Mouse (Mus musculus) megakaryocyte progenitor cell, adult 5-6 weeks (primary cell): ENCODE data around the gene Map2. TPM values are rescaled to one million over a fixed set of nuclear protein-coding genes. Genes with fewer than 3 reads are reported as not detected.

Source experiments
- ATAC-seq: replicated peaks from 2 replicates; pipeline ENCODE4 v1.8.0; 2016; ENCODE audit warnings: mild to moderate bottlenecking, moderate TSS enrichment, inconsistent platforms; ENCODE audit not compliant: poor library complexity
- total RNA-seq, 2 experiments: library from RNA; stranded (forward) in 1 of 2; stranded (reverse) in 1 of 2; fragments of 157-497, 149-512 nt in 1 of 2; fragments of 200-1000 nt in 1 of 2; gene quantifications; 2 replicates each; pipeline versions ENCODE4 v1.2.3 to v1.2.4; 2015 to 2017

Map2 gene
- total RNA-seq, 2 experiments from 2014 or later = not detected

DNA sequence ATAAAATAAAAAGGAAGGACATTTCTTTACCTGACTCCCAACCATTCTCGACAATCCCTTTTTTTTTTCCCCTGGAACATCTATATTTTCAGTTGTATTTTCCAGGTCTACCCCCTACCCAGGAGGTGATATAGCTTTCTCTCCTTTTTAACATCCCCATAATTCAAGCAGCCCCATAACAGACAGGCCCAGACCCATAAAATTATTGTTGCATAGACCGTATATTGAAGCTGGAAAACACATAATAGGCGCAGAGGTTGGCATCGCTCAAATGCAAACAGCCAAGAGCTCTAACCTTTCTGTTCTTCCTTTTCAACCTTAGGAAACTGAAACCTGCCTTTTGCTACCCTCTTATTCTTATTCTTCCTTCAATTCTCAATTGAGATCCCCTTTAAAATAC, 211.2 kb downstream of the Map2 start:
- no peak for ATAC-seq

DNA sequence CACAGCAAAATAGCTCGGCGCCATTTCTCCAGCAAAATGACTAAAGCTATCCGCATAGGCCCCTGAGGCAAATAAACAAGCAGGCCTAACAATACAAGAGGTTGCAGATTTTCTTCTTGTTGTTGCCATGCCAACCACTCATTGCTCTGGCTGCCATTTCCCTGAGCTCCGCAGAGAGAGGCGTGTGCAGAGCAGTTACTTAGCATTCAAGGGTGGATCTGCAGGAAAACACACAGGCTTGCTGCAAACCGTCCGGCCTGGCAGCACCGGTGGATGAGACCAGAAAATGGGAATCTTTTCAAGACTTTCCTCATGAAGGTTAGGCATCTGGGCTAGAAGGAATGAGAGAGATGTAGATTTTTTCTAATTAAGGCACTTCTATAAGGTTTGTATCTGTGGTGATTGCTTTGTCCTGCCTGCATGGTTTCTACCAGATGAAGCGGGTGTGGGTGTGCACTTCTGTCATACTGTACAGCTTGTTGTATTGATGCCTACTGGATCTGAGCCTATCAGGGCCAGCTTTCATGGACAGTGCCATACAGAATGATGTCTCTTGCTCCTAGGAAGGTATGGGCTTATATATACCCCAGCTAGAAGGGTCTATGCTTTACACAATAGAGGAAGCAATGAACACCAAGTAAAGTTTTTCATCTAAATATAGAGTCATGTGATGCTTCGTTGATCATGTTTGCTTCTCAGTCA, 211.8 kb downstream of the Map2 start:
- no peak for ATAC-seq

DNA sequence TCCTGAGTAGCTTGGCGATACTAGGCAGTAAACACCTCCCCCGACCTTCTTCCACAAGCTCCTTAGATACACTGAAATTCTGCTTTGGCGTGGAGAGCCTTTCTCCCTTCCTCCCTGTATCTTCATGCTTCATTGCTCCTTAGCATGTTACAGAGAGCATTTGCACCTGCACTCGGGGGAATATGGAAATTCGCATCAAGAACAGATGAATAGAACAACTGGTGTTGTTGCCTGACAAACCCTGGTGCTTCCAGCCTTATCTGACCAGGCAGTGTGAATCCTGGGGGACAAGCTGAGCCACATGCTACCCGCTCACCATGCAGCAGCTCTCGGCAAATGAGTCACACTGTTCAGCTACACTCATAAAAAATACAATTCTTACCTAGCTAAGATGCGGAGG, 213.5 kb downstream of the Map2 start:
- ATAC-seq = no peak

DNA sequence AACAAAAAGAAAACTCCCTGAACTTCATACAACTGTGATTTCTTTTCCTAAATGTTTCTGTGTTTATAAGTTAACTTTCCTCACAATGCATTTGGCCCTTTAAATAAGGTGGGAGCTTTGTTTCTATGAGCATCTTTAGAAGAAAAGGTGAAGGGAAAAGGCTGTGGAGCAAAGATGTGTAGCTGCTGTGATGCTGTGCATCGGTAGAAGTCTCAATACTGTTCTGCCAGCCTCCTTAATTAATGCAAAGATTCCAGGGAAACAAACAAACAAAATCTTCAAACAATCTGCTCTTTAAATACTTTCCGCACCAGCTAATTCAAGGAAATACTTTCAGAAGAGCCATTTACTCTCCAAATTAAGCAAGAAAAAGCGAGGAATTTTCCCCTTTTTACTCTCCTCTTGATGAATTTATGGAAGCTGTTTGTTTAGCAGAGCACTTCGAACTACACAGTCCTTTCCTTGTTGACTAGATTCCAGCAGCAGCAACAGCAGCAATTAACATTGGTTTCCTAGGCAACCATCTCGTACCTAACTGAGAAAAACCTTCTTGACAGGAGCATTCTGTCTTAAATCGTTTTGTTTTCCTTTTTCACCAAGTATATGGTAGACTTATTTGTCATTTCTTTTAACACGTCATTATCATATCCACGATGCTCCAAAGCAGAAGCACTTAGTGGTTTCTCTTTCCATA, 220.0 kb downstream of the Map2 start:
- ATAC-seq = no peak

- no peak for ATAC-seq
Measured at GRCm38 (mm10) chr1:66395826-66396225, 220.8 kb downstream of the Map2 start.

DNA sequence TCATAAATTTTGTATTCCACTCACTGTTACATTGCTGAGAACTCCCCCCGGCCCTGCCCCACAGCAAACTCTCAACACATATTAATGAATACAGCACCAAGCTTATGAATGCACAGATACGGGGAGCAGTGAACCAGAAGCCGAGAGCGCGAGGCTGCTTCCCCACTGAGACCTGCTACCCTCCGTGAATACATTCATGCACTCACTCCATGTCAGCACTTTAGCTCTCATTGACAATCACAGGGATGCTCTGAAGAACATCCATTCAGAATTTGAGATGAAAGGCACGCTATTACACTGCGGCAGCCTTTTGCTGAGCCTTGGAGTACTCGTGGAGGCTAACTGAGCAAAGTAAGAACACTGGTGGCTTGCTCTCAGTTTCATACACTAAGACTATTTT, 226.8 kb downstream of the Map2 start:
- no peak for ATAC-seq

- ATAC-seq = no peak
Measured at GRCm38 (mm10) chr1:66407270-66407967, 232.3 kb downstream of the Map2 start.

- ATAC-seq = no peak
Measured at GRCm38 (mm10) chr1:66418360-66418759, 243.3 kb downstream of the Map2 start.

DNA sequence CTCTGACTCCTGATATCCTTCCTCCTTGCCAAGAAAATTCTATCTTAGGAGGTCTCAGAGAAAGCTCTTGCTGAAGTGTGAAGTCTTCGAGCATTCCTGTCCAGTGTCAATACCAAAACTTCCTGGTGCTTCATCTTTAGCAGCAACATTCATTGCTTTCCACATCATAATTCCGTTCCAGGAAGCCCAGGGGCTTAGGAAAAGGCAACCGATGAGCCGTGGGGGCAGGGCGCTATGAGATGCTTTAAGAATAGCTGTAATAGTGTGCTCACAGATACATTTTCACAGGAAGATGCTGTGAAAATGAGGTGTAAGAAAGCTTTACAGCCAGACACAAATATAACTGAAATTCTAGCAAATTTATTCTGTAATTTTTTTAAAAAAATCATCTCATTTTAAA, 251.0 kb downstream of the Map2 start:
- ATAC-seq = no peak

DNA sequence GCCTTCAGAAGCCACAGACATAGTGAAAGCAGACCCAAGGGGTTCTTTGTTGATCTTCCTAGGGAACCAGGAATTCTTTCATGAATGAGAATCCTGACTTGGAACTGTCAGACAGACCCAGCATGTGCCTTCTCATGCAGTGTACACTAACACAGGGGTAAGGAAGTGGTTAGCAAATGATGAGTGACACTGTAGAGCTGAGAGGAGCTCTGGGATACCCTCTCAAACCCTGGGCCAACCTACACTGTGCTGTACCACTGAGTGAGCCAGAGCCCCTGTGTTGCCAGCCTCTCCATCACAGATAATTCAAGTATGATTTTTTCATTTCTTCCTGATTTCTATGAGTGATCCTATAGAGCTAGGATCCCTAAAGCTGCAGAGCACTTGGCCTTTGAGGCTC, 255.9 kb downstream of the Map2 start:
- no peak for ATAC-seq

DNA sequence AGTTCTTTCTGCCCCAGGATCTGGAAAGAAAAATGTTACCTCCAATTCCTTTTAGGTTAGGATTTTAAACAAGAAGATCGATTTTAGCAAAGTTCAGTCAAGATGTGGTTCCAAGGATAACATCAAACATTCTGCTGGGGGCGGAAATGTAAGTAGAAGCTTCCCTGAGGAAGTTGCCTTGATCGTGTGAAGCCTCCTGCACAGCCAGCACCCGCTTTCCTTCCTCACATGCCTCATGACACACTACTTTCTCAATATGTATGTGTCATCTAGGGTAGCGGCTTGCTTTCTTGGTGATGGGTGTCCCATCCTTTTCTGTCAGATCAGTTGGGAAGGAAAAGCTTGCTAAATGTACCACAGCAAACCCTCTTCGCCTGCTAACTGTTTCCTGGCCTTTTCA, 256.4 kb downstream of the Map2 start:
- ATAC-seq = no peak

DNA sequence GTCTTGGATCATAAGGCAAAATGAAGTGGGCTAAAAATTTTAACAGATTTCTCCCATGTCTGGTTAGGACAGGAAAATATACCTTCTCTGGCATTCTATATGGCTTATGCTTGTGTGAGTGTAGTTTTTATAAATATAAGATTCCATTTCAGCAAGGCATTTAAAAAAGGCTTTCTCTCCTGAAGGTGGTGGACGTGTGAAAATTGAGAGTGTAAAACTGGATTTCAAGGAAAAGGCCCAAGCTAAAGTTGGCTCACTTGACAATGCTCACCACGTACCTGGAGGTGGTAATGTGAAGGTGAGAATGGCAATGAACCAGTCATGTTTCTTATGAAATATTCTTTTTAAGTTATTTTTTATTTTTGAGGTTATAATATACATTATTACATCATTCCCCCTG, 263.0 kb downstream of the Map2 start:
- ATAC-seq = no peak

- no peak for ATAC-seq
Measured at GRCm38 (mm10) chr1:66442922-66443321, 267.8 kb downstream of the Map2 start.

DNA sequence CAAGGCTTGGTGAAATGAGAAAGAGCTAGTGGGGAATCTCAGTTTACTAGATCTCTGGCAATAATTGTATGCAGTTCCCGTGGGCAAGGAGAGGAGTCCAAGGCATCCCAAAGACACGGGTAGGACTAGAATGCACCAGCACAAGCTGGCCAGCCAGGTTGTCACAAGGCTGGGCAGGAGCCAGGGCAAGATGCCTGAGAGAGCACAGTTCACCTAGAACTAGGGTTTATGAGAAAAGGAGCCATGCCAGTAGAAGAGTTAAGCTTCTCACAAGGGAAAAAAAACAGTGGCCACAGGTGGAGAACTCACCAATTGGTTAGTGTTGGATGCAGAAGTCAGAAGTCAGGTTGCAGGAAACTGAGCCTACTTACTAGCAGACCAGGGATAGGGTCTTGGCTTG, 274.4 kb downstream of the Map2 start:
- no peak for ATAC-seq

GRCm38 (mm10) chr1:66456580-66456979, 281.5 kb downstream of the Map2 start:
- no peak for ATAC-seq

DNA sequence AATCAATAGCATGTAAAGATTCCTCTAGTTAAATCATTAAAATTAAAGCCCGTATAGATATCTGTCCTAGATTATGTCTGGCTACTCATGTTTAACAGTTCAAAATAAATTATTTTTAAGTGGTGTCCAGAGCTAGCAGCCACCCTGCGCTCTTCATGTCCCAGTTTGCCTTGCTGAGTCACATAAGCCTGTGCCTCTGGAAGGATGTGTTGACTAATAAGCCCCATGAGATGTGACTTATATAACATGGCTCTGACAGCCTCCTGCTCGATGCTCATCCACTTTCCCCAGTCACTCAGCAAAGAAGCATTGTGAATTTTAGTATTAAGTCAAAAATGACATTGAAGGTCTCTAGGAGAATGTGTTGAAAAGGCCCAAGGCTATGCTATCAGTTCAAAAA, 282.7 kb downstream of the Map2 start:
- no peak for ATAC-seq

GRCm38 (mm10) chr1:66459394-66459793, 284.3 kb downstream of the Map2 start:
- no peak for ATAC-seq

DNA sequence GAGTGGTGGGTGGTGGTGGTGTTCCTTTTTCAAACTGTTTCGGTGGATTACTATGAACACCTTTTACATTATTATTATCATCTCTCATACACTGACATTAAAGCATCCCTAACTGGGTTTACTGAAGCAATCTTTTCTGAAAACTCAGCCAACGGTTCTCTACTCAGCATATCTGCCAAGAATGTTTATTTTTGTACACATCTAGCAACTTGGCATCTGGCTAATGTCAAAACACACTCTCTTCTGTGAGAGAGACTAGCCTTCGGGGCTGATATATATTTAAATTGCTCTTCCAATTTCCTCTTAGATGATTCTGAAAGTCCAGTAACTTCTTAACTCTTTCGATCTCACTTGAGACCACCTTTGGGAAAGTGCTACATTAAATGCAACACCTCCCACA, 285.8 kb downstream of the Map2 start:
- no peak for ATAC-seq

- peak; percentile 69 for ATAC-seq
Measured at GRCm38 (mm10) chr1:66467821-66468703, 293.0 kb downstream of the Map2 start, which contains the start of gene Unc80. Gene Unc80, plus strand, starts transcription at chr1:66468367.

GRCm38 (mm10) chr1:66468704-66469020, 293.6 kb downstream of the Map2 start:
- ATAC-seq = no peak

DNA sequence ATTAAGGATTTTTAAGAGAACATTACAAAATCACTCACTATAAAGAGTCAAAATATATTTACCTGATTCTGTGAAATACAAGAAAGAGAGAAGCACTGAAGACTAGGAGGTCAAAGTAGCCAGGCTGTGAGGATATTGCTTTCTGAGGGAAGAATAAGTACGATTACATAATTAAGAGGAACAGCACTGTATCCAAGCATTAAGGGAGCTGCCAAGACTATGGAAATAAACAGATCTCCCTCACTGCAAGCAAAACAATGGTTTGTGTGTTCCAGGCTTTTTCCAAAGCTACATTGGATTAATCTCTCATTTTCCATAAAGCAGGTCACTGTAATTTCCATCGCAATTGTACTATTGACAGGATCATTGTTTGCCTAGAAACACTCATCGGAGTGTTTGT, 307.7 kb downstream of the Map2 start:
- no peak for ATAC-seq
